Mouse (Mus musculus): ENCODE results near the gene Slc17a7. TPM values are rescaled to one million over a fixed set of nuclear protein-coding genes. Genes with fewer than 3 reads are reported as not detected.
A peak's percentile ranks its signal among the peaks of the same experiment; 100 is the strongest.

Gene Slc17a7
- polyA plus RNA-seq (2015; fragmentation: Nextera tagmentation; extraction: Ambion mirVana), result 0.13 TPM in 1 of 2 replicates, not detected in the other

GRCm38 (mm10) chr7:45163735-45164490 lies at the start of gene Slc17a7:
Slc17a7 (plus strand) TSS chr7:45163949.
- H3K4me3 ChIP-seq (ENCODE audit: low read length), result peak within 1 kb of the TSS; percentile 56
- 0 out of 2 replicates have a peak, but pooled peaks cover 3% of the 10 kb centered on the region for H3K36me3 ChIP-seq (ENCODE audit: control insufficient read depth, insufficient read depth, low read length)
- peak; percentile 31 for ATAC-seq
- peaks cover 7% of the 10 kb centered on the region for H3K4me1 ChIP-seq (ENCODE audit: control insufficient read depth, insufficient read depth, low read length)
- H3K9me3 ChIP-seq (ENCODE audit: control insufficient read depth, low read length), result peaks cover 2% of the 10 kb centered on the region; the same call in 1 of the 2 replicates
- peaks cover 58% of the 10 kb centered on the region for H3K27me3 ChIP-seq (replicated peaks; ENCODE audit: control insufficient read depth, insufficient read depth, low read length)
- H3K27ac ChIP-seq (ENCODE audit: low read length), result no peak within 1 kb of the TSS
- peak within 1 kb of the TSS; percentile 84 for H3K4me2 ChIP-seq (ENCODE audit: low read depth, low read length)
- H3K9ac ChIP-seq (ENCODE audit: low read depth, low read length), result peak within 1 kb of the TSS; percentile 62
- WGBS, result 3% methylated on average over 36 of the region's 41 CpGs

- H3K4me2 ChIP-seq (ENCODE audit: low read depth, low read length), result no peak overlapping the region
- H3K27me3 ChIP-seq (replicated peaks; ENCODE audit: control insufficient read depth, insufficient read depth, low read length), result no peaks in the 10 kb centered on the region
- H3K27ac ChIP-seq (ENCODE audit: low read length), result 0 out of 2 replicates have a peak overlapping the region, but pooled peaks have one; percentile 15
These were observed 46.2 kb upstream of the Slc17a7 start for GRCm38 (mm10) chr7:45117566-45117965.

DNA sequence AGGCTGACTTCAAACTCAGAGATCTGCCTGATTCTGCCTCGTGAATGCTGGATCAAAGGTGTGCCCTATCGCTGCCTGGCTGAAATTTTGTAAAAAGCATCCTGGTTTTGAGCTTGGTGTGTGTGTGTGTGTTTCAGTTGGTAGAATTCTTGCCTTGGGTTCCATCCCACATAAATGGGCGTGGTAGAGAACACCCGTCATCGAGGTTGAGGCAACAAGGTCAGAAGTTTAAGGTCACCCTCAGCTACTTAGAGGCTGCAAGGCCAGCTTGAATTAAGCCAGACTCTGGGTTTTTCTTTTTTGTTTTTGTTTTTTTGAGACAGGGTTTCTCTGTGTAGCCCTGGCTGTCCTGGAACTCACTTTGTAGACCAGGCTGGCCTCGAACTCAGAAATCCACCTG lies 45.4 kb upstream of the Slc17a7 start:
- Histone ChIP-seq H3K27me3 (replicated peaks; ENCODE audit: control insufficient read depth, insufficient read depth, low read length) (no peaks in the 10 kb centered on the region), H3K9me3 (ENCODE audit: control insufficient read depth, low read length) (no peaks in the 10 kb centered on the region), H3K4me2 (ENCODE audit: low read depth, low read length) (no peak overlapping the region), H3K9ac (ENCODE audit: low read depth, low read length) (no peak overlapping the region), H3K27ac (ENCODE audit: low read length) (no peak overlapping the region), H3K4me1 (ENCODE audit: control insufficient read depth, insufficient read depth, low read length) (peaks cover 25% of the 10 kb centered on the region), H3K36me3 (ENCODE audit: control insufficient read depth, insufficient read depth, low read length) (peaks cover 26% of the 10 kb centered on the region), H3K4me3 (ENCODE audit: low read length) (no peak overlapping the region)
- 82% methylated on average over 6 of the region's 6 CpGs for WGBS
- ATAC-seq, result no peak

More at GRCm38 (mm10) chr7:45117566-45117965, 46.2 kb upstream of the Slc17a7 start:
- Histone ChIP-seq H3K9ac (ENCODE audit: low read depth, low read length) (no peak overlapping the region), H3K4me3 (ENCODE audit: low read length) (no peak overlapping the region), H3K36me3 (ENCODE audit: control insufficient read depth, insufficient read depth, low read length) (peaks cover 22% of the 10 kb centered on the region), H3K9me3 (ENCODE audit: control insufficient read depth, low read length) (no peaks in the 10 kb centered on the region), H3K4me1 (ENCODE audit: control insufficient read depth, insufficient read depth, low read length) (peaks cover 21% of the 10 kb centered on the region)
- WGBS, result 75% methylated on average over 8 of the region's 8 CpGs
- no peak for ATAC-seq

GRCm38 (mm10) chr7:45119780-45120709 lies 43.7 kb upstream of the Slc17a7 start:
- Histone ChIP-seq H3K9me3 (ENCODE audit: control insufficient read depth, low read length) (no peaks in the 10 kb centered on the region), H3K27me3 (replicated peaks; ENCODE audit: control insufficient read depth, insufficient read depth, low read length) (no peaks in the 10 kb centered on the region), H3K27ac (ENCODE audit: low read length) (peak overlapping the region; percentile 60), H3K4me2 (ENCODE audit: low read depth, low read length) (no peak overlapping the region), H3K4me3 (ENCODE audit: low read length) (no peak overlapping the region), H3K4me1 (ENCODE audit: control insufficient read depth, insufficient read depth, low read length) (peaks cover 28% of the 10 kb centered on the region), H3K36me3 (ENCODE audit: control insufficient read depth, insufficient read depth, low read length) (peaks cover 27% of the 10 kb centered on the region), H3K9ac (ENCODE audit: low read depth, low read length) (no peak overlapping the region)
- ATAC-seq, result no peak
- WGBS, result 72% methylated on average over 5 of the region's 5 CpGs

DNA sequence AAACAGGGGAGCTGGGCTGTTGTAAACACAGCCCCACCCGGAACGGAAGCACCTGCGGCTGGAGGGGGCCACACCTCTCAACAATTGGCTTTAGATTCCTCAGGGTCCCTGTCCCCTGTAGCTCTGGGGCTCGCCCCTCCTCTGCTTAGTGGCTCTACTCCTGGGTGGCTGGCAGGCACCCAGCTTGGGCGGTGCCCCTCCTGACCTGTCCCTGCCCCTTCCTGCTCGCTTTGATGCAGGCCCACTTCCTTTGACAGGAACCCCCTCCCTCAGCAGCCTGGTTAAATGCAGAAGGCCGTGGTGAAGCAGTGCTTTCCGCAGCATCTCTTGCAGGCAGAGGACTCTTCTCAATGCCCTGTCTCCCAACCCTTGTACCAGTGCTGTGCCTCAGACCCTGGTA lies 42.3 kb upstream of the Slc17a7 start:
- H3K4me3 ChIP-seq (ENCODE audit: low read length), result peak overlapping the region; percentile 6; the same call in 1 of the 2 replicates
- ATAC-seq, result no peak
- H3K36me3 ChIP-seq (ENCODE audit: control insufficient read depth, insufficient read depth, low read length), result peaks cover 38% of the 10 kb centered on the region
- H3K4me2 ChIP-seq (ENCODE audit: low read depth, low read length), result peak overlapping the region; percentile 64; the same call in 1 of the 2 replicates
- peak overlapping the region; percentile 60 for H3K27ac ChIP-seq (ENCODE audit: low read length)
- peak overlapping the region; percentile 55 for H3K9ac ChIP-seq (ENCODE audit: low read depth, low read length)
- peaks cover 34% of the 10 kb centered on the region for H3K4me1 ChIP-seq (ENCODE audit: control insufficient read depth, insufficient read depth, low read length)
- H3K27me3 ChIP-seq (replicated peaks; ENCODE audit: control insufficient read depth, insufficient read depth, low read length), result no peaks in the 10 kb centered on the region
- no peaks in the 10 kb centered on the region for H3K9me3 ChIP-seq (ENCODE audit: control insufficient read depth, low read length)
- 50% methylated on average over 8 of the region's 8 CpGs for WGBS

DNA sequence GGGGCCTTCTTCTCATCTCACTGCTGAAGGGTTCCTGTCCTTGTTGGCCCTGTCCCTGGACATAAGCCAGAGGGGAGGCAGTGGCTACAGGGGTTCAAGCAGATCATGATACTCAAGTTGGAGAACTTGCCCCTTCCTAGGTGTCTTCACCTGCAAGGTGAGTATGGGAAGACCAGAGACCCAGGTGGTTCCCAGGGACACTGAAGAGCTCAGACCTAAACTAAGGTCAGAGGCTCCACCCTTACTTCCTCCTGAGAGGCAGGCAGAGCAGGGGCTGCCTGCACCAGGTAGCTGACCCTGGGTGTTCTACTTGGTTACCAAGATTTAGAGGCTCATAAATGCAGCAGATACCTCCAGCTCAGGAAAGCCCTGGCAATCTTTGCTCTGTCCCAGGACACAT lies 41.8 kb upstream of the Slc17a7 start:
- Histone ChIP-seq H3K36me3 (ENCODE audit: control insufficient read depth, insufficient read depth, low read length) (peaks cover 43% of the 10 kb centered on the region), H3K9me3 (ENCODE audit: control insufficient read depth, low read length) (no peaks in the 10 kb centered on the region), H3K9ac (ENCODE audit: low read depth, low read length) (peak overlapping the region; percentile 55)

DNA sequence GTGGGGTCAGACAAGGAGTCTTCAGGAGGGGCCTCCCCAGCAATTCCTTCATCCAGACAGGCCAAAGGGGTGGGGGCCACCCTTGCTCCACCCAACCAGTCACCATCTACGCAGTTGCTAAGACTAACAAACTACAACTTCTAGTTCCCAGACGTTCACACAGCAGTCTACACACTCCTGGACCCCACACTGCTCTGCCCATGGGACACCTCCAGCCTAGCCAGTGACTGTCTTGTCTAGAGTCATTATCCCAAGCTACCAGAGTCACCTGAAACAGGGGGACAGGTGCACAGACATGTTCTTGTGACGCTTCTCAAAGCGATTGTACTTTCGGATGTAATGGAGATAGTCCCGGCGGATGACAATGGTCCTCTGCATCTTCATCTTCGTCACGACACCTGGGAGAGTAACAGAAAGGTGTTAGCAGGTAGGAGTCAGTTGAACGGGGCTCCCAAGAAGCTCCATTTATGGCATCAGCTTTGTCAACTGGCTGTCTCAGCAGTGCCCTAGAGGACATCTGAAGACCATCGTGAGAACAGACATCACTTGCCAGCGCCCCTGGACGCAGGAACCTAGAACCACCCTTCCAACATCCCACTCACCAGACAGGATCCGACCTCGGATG lies 41.1 kb upstream of the Slc17a7 start:
- H3K27ac ChIP-seq (ENCODE audit: low read length), result peak overlapping the region; percentile 86; the same call in 1 of the 2 replicates
- H3K36me3 ChIP-seq (ENCODE audit: control insufficient read depth, insufficient read depth, low read length), result peaks cover 46% of the 10 kb centered on the region
- peak overlapping the region; percentile 97 for H3K9ac ChIP-seq (ENCODE audit: low read depth, low read length)
- H3K4me1 ChIP-seq (ENCODE audit: control insufficient read depth, insufficient read depth, low read length), result peaks cover 36% of the 10 kb centered on the region
- no peak for ATAC-seq
- WGBS, result 78% methylated on average over 15 of the region's 15 CpGs
- no peaks in the 10 kb centered on the region for H3K9me3 ChIP-seq (ENCODE audit: control insufficient read depth, low read length)
- H3K4me2 ChIP-seq (ENCODE audit: low read depth, low read length), result peak overlapping the region; percentile 64
- H3K4me3 ChIP-seq (ENCODE audit: low read length), result peak overlapping the region; percentile 93
- H3K27me3 ChIP-seq (replicated peaks; ENCODE audit: control insufficient read depth, insufficient read depth, low read length), result no peaks in the 10 kb centered on the region

More for the DNA sequence above, 41.8 kb upstream of the Slc17a7 start:
- H3K4me3 ChIP-seq (ENCODE audit: low read length), result peak overlapping the region; percentile 6
- H3K27me3 ChIP-seq (replicated peaks; ENCODE audit: control insufficient read depth, insufficient read depth, low read length), result no peaks in the 10 kb centered on the region
- H3K4me1 ChIP-seq (ENCODE audit: control insufficient read depth, insufficient read depth, low read length), result peaks cover 39% of the 10 kb centered on the region
- peak overlapping the region; percentile 60 for H3K27ac ChIP-seq (ENCODE audit: low read length)
- H3K4me2 ChIP-seq (ENCODE audit: low read depth, low read length), result peak overlapping the region; percentile 64
- ATAC-seq, result no peak

DNA sequence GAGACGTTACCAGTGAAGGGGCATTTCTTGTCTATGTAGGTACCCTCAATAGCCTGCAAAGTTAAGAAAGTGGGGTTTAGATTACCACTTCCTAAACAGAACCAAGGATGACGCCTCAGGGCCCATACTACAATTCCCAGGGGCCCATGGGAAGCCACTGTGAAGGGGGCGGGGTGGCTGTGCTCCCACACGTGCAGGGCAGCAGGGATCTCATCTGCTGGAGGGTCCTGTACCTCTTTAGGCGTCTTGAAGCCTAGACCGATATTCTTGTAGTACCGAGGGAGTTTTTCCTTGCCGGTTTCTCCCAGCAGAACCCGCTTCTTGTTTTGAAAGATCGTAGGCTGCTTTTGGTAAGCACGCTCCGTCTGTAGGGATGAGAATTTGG lies 40.6 kb upstream of the Slc17a7 start:
- Histone ChIP-seq H3K27ac (ENCODE audit: low read length) (peak overlapping the region; percentile 86), H3K27me3 (replicated peaks; ENCODE audit: control insufficient read depth, insufficient read depth, low read length) (no peaks in the 10 kb centered on the region), H3K9ac (ENCODE audit: low read depth, low read length) (peak overlapping the region; percentile 97), H3K4me3 (ENCODE audit: low read length) (peak overlapping the region; percentile 93), H3K4me2 (ENCODE audit: low read depth, low read length) (peak overlapping the region; percentile 64), H3K9me3 (ENCODE audit: control insufficient read depth, low read length) (no peaks in the 10 kb centered on the region), H3K4me1 (ENCODE audit: control insufficient read depth, insufficient read depth, low read length) (peaks cover 36% of the 10 kb centered on the region), H3K36me3 (ENCODE audit: control insufficient read depth, insufficient read depth, low read length) (peaks cover 46% of the 10 kb centered on the region)
- 13% methylated on average over 12 of the region's 12 CpGs for WGBS
- no peak for ATAC-seq

Measured in intestine, embryonic 16.5 days (tissue).